Mouse (Mus musculus) embryonic fibroblast, embryonic 13.5 days (primary cell): ENCODE data around the gene Dhx16.

Experiments used
- CTCF ChIP-seq: IDR thresholded peaks from 2 replicates; pipeline ENCODE4 v1.5.1; 2011; ENCODE audit warnings: mild to moderate bottlenecking, control low read depth, low read length, moderate library complexity, borderline replicate concordance; ENCODE audit not compliant: insufficient read depth
- POLR2A ChIP-seq: IDR thresholded peaks from 2 replicates; pipeline ENCODE4 v1.6.1; 2011; ENCODE audit warnings: low read depth, mild to moderate bottlenecking, control low read depth, low read length, moderate library complexity

GRCm38 (mm10) chr17:35874721-35875120, 4.9 kb upstream of the Dhx16 start:
- TF ChIP-seq POLR2A (no peak), CTCF (no peak)
